Mouse (Mus musculus) neural tube, embryonic 13.5 days (tissue): Measurements from ENCODE around the gene Itpripl1. TPM values are rescaled to one million over a fixed set of nuclear protein-coding genes. Genes with fewer than 3 reads are reported as not detected.
"Not testable (repeated sequence)": the region's sequence is repeated elsewhere in the genome, so short reads cannot be mapped to it uniquely, and the experiment has no call there.

ENCODE experiments used
- ATAC-seq: fragments of 200-750 bp; cut with Nextera tagmentation; 2 replicates; pipeline ENCODE4 v1.8.0; 2017; ENCODE audit warnings: low read depth, mild to moderate bottlenecking, moderate TSS enrichment, moderate library complexity
- H3K27ac ChIP-seq: fragments of 300-500 bp; sonication (generic); replicated peaks from 2 replicates; pipeline ENCODE4 v1.5.1; 2015; ENCODE audit warnings: moderate library complexity, mild to moderate bottlenecking, inconsistent platforms
- H3K27me3 ChIP-seq: fragments of 300-500 bp; sonication (generic); 2 replicates; pipeline ENCODE4 v1.6.1; 2015; ENCODE audit warnings: mild to moderate bottlenecking, inconsistent platforms
- H3K36me3 ChIP-seq: fragments of 300-500 bp; sonication (generic); 2 replicates; pipeline ENCODE4 v1.6.1; 2015; ENCODE audit warnings: mild to moderate bottlenecking, inconsistent platforms
- H3K4me1 ChIP-seq: fragments of 300-500 bp; sonication (generic); replicated peaks from 2 replicates; pipeline ENCODE4 v1.6.1; 2015; ENCODE audit warnings: inconsistent platforms
- H3K4me2 ChIP-seq: fragments of 300-500 bp; sonication (generic); 2 replicates; pipeline ENCODE4 v1.6.1; 2015; ENCODE audit warnings: inconsistent platforms, mild to moderate bottlenecking, moderate library complexity
- H3K4me3 ChIP-seq: fragments of 300-500 bp; sonication (generic); 2 replicates; pipeline ENCODE4 v1.5.1; 2015; ENCODE audit warnings: mild to moderate bottlenecking, inconsistent platforms
- H3K9ac ChIP-seq: fragments of 300-500 bp; sonication (generic); 2 replicates; pipeline ENCODE4 v1.6.1; 2015; ENCODE audit warnings: moderate library complexity, mild to moderate bottlenecking, inconsistent platforms
- H3K9me3 ChIP-seq: fragments of 300-500 bp; sonication (generic); 2 replicates; pipeline ENCODE4 v1.6.1; 2016; ENCODE audit warnings: inconsistent platforms
- WGBS: fragments of 180-500 bp; shearing (Covaris S2); methylation state at CpG from one replicate; pipeline ENCODE4 v1.1.7; 2015; 5-methylcytosine and 5-hydroxymethylcytosine counted together
- polyA plus RNA-seq: library from polyadenylated mRNA; unstranded; fragments of >200 nt; fragmentation: Nextera tagmentation; extraction: Ambion mirVana; gene quantifications from 2 replicates; pipeline ENCODE4 v1.2.1, GENCODE M21; 2015

Gene Itpripl1
- polyA plus RNA-seq, 1 experiment from 2014 or later: 15.0 TPM

GRCm38 (mm10) chr2:127138449-127138848 lies 4.8 kb downstream of the Itpripl1 start:
- peaks cover 43% of the 10 kb centered on the region for H3K4me1 ChIP-seq
- 90% methylated on average over 4 of the region's 4 CpGs for WGBS
- peaks cover 7% of the 10 kb centered on the region; the same call in 1 of the 2 replicates for H3K36me3 ChIP-seq

GRCm38 (mm10) chr2:127137838-127138420 lies 5.3 kb downstream of the Itpripl1 start:
- Histone ChIP-seq H3K36me3 (peaks cover 7% of the 10 kb centered on the region; the same call in 1 of the 2 replicates), H3K9me3 (no peaks in the 10 kb centered on the region), H3K4me3 (no peak overlapping the region), H3K9ac (no peak overlapping the region), H3K27ac (peak overlapping the region; percentile 69; the same call in 1 of the 2 replicates), H3K4me2 (no peak overlapping the region), H3K4me1 (peaks cover 46% of the 10 kb centered on the region), H3K27me3 (no peaks in the 10 kb centered on the region)
- no peak for ATAC-seq
- 77% methylated on average over 10 of the region's 10 CpGs for WGBS

More at GRCm38 (mm10) chr2:127138449-127138848, 4.8 kb downstream of the Itpripl1 start:
- Histone ChIP-seq H3K27ac (no peak overlapping the region), H3K4me3 (no peak overlapping the region), H3K9ac (no peak overlapping the region), H3K9me3 (no peaks in the 10 kb centered on the region), H3K4me2 (no peak overlapping the region), H3K27me3 (no peaks in the 10 kb centered on the region)
- ATAC-seq: no peak

GRCm38 (mm10) chr2:127136979-127137378 lies 6.3 kb downstream of the Itpripl1 start:
- Histone ChIP-seq H3K27ac (peak overlapping the region; percentile 69), H3K36me3 (peaks cover 7% of the 10 kb centered on the region; the same call in 1 of the 2 replicates), H3K9me3 (no peaks in the 10 kb centered on the region), H3K4me2 (peak overlapping the region; percentile 9; the same call in 1 of the 2 replicates), H3K4me1 (peaks cover 46% of the 10 kb centered on the region), H3K9ac (no peak overlapping the region), H3K27me3 (no peaks in the 10 kb centered on the region), H3K4me3 (no peak overlapping the region)
- whole genome bisulfite sequencing: 9% methylated on average over 5 of the region's 5 CpGs
- peak; percentile 54 for ATAC-seq

GRCm38 (mm10) chr2:127135255-127135654 lies 8.0 kb downstream of the Itpripl1 start:
- whole genome bisulfite sequencing: 46% methylated on average over 3 of the region's 3 CpGs
- not testable (repeated sequence) for H3K27ac ChIP-seq, H3K4me3 ChIP-seq, H3K36me3 ChIP-seq, H3K9me3 ChIP-seq, ATAC-seq, H3K4me2 ChIP-seq, H3K27me3 ChIP-seq, H3K9ac ChIP-seq
- peaks cover 46% of the 10 kb centered on the region for H3K4me1 ChIP-seq

- Histone ChIP-seq H3K27ac (peak within 1 kb of the TSS; percentile 83), H3K9ac (peak within 1 kb of the TSS; percentile 74), H3K4me1 (peaks cover 46% of the 10 kb centered on the region), H3K36me3 (no peaks in the 10 kb centered on the region), H3K9me3 (no peaks in the 10 kb centered on the region), H3K4me2 (peak within 1 kb of the TSS; percentile 77), H3K4me3 (peak within 1 kb of the TSS; percentile 80), H3K27me3 (no peaks in the 10 kb centered on the region)
- 1% methylated on average over 57 of the region's 57 CpGs for whole genome bisulfite sequencing
- peak; percentile 91 for ATAC-seq
These were observed 9.4 kb downstream of the Itpripl1 start, which contains the start of gene Ncaph for GRCm38 (mm10) chr2:127133621-127134461. Gene Ncaph, minus strand, starts transcription at chr2:127133954.

GRCm38 (mm10) chr2:127131353-127131752 lies 11.9 kb downstream of the Itpripl1 start:
- no peak for ATAC-seq
- Histone ChIP-seq H3K9me3 (no peaks in the 10 kb centered on the region), H3K27me3 (no peaks in the 10 kb centered on the region), H3K4me3 (no peak overlapping the region), H3K9ac (no peak overlapping the region; the same call in 1 of the 2 replicates), H3K36me3 (peaks cover 4% of the 10 kb centered on the region; the same call in 1 of the 2 replicates), H3K4me1 (peaks cover 29% of the 10 kb centered on the region), H3K4me2 (no peak overlapping the region), H3K27ac (no peak overlapping the region)
- 75% methylated on average over 8 of the region's 8 CpGs for WGBS

GRCm38 (mm10) chr2:127128926-127129325 lies 14.3 kb downstream of the Itpripl1 start:
- Histone ChIP-seq H3K36me3 (peaks cover 21% of the 10 kb centered on the region), H3K9ac (no peak overlapping the region), H3K4me3 (no peak overlapping the region), H3K27me3 (no peaks in the 10 kb centered on the region), H3K9me3 (no peaks in the 10 kb centered on the region), H3K27ac (no peak overlapping the region), H3K4me2 (no peak overlapping the region), H3K4me1 (peaks cover 17% of the 10 kb centered on the region)
- no peak for ATAC-seq
- WGBS: 85% methylated on average over 5 of the region's 5 CpGs

- Histone ChIP-seq H3K27me3 (no peaks in the 10 kb centered on the region), H3K9me3 (no peaks in the 10 kb centered on the region), H3K9ac (no peak overlapping the region), H3K4me1 (no peaks in the 10 kb centered on the region), H3K4me3 (no peak overlapping the region), H3K4me2 (no peak overlapping the region), H3K27ac (peak overlapping the region; percentile 28; the same call in 1 of the 2 replicates), H3K36me3 (peaks cover 75% of the 10 kb centered on the region)
- WGBS: 89% methylated on average over 8 of the region's 8 CpGs
- no peak for ATAC-seq
These were observed 21.5 kb downstream of the Itpripl1 start for GRCm38 (mm10) chr2:127121591-127122235.

- Histone ChIP-seq H3K36me3 (peaks cover 68% of the 10 kb centered on the region), H3K27ac (no peak overlapping the region), H3K4me1 (no peaks in the 10 kb centered on the region), H3K27me3 (no peaks in the 10 kb centered on the region), H3K4me2 (no peak overlapping the region), H3K9ac (no peak overlapping the region), H3K9me3 (no peaks in the 10 kb centered on the region), H3K4me3 (no peak overlapping the region)
- WGBS: 98% methylated on average over 4 of the region's 4 CpGs
- no peak for ATAC-seq
These were observed 34.3 kb downstream of the Itpripl1 start for GRCm38 (mm10) chr2:127108986-127109385.

GRCm38 (mm10) chr2:127092000-127092399 lies 51.2 kb downstream of the Itpripl1 start:
- no peaks in the 10 kb centered on the region for H3K4me1 ChIP-seq
- H3K9me3 ChIP-seq: no peaks in the 10 kb centered on the region
- H3K4me2 ChIP-seq: no peak overlapping the region
- H3K4me3 ChIP-seq: no peak overlapping the region
- H3K27ac ChIP-seq: no peak overlapping the region
- no peak for ATAC-seq
- H3K9ac ChIP-seq: no peak overlapping the region
- H3K27me3 ChIP-seq: no peaks in the 10 kb centered on the region
- H3K36me3 ChIP-seq: peaks cover 5% of the 10 kb centered on the region
- 80% methylated on average over 8 of the region's 8 CpGs for WGBS

GRCm38 (mm10) chr2:127090151-127090550 lies 53.1 kb downstream of the Itpripl1 start:
- not testable (repeated sequence) for H3K4me3 ChIP-seq, H3K4me2 ChIP-seq, H3K4me1 ChIP-seq, H3K27me3 ChIP-seq, H3K27ac ChIP-seq, ATAC-seq, H3K9ac ChIP-seq, H3K9me3 ChIP-seq
- H3K36me3 ChIP-seq: peaks cover 17% of the 10 kb centered on the region
